Mouse (Mus musculus): ENCODE results near the gene Tmem97.
A peak's percentile ranks its signal among the peaks of the same experiment; 100 is the strongest.
"Not testable (repeated sequence)": the region's sequence is repeated elsewhere in the genome, so short reads cannot be mapped to it uniquely, and the experiment has no call there.

Tmem97 gene

DNA sequence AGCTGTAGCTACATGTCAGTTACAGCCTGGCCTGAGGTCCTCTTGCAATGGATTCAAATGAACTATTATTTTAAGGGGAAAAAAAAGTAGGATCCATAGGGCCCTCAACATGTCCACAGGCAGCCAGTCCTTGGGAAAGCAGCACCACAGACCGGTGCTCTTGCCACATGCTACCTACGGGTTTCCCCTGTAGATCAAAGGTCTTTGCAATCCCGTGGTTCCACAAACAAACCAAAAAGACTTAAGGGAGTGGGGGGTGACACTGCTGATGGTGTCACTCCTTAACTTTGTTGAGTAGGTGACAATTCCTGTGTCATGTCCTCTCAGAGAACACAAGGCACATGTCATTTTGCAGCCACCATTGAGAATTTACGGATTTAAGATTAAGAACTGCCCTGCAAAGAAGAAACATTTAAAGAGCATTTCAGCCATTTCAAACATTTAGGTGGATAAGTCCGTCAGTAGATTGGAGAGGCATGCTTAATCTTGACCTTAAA lies 1.0 kb downstream of the Tmem97 start:
- DNase-seq (ENCODE audit: low spot score in 2 of 2), result no peak

- no peak for DNase-seq (ENCODE audit: low spot score in 2 of 2)
Observed at GRCm38 (mm10) chr11:78547718-78548460, 2.7 kb downstream of the Tmem97 start.

DNA sequence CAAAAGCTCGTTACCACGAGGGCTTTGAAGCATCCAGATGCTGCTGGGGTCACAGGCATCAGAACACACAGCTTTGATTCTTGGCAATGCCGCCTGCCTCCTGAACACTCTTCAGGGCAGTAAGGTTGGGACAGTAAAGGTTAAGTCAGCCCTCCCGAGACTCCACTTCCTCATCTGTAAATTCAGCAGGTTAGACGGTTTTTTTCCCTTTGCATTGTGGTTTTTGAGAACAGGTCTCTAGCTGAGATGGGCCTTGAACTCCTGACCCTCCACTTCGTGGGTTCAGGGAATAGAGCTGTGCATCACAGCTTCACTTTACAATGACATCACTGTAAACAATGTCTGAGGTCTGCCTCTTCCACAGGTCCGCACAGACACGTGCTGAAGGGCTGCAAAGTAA lies 5.4 kb downstream of the Tmem97 start:
- no peak for DNase-seq (ENCODE audit: low spot score in 2 of 2)

DNA sequence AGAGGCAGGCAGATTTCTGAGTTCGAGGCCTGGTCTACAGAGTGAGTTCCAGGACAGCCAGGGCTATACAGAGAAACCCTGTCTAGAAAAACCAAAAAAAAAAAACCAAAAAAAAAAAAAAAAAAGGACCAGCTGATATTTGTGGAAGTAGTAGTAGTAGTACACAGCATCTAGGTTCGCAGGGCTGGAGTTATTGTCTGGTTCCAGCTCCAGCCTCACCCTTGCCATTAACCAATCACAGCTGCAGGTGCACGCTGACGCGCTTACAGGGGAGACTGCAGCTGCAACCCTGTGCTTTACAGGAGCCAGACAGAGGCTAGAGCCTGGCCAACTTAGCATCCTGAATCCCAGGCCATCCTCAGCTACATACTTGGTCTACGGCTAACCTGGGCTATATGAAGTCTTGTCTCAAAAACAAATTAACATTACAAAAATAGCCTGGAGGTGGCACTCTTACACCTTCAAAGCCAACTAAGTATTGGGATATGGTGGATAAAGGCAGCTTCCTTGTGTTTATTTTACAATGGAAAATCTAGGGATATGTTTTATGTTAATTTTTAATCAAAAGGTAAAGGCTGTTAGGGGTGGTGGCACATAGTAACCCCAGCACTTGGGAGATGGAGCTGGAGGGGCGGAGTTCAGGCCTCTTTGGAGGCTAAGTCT lies 6.0 kb downstream of the Tmem97 start:
- no peak for DNase-seq (ENCODE audit: low spot score in 2 of 2)

- no peak for DNase-seq (ENCODE audit: low spot score in 2 of 2)
Observed at GRCm38 (mm10) chr11:78540358-78540757, 10.2 kb downstream of the Tmem97 start.

GRCm38 (mm10) chr11:78536690-78537084 lies 13.9 kb downstream of the Tmem97 start:
- DNase-seq (ENCODE audit: low spot score in 2 of 2), result no peak

DNA sequence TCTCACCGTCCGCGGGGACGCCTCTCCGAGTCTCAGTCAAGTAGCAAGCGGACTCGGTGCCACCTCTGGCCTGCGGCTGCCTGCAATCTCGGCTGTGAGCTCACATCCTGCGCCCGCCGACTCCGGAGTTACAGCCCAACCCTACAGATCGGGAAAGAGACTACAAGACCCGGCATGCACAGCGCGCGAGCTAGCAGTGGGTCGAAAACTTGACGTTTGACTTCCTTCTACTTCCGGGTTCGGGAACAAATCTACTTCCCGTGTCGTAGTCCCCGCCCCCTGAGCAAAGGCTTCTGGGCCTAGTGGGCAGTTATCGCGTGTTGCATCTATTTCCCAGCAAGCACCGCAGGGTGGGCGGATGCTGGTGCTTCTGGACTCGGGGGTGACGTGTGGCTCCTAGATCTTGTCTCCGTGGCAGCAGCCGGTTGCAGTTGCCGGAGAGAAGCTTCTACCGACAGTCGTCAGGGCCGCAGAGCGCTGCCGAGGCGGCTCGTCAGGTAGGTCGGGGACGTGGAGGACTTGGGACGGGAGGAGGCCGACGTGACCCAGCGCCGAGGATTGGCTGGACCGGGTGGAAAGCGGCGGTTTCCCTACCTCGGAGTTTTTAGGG lies 14.4 kb downstream of the Tmem97 start, which contains the start of the genes Tnfaip1 and Ift20:
Tnfaip1 (minus strand) TSS at position 253 of the 610 bp plus-strand sequence.
Ift20 (plus strand) TSS at position 282 of the 610 bp plus-strand sequence.
- peak; percentile 97 to 99 for DNase-seq (ENCODE audit: low spot score in 2 of 2)

DNA sequence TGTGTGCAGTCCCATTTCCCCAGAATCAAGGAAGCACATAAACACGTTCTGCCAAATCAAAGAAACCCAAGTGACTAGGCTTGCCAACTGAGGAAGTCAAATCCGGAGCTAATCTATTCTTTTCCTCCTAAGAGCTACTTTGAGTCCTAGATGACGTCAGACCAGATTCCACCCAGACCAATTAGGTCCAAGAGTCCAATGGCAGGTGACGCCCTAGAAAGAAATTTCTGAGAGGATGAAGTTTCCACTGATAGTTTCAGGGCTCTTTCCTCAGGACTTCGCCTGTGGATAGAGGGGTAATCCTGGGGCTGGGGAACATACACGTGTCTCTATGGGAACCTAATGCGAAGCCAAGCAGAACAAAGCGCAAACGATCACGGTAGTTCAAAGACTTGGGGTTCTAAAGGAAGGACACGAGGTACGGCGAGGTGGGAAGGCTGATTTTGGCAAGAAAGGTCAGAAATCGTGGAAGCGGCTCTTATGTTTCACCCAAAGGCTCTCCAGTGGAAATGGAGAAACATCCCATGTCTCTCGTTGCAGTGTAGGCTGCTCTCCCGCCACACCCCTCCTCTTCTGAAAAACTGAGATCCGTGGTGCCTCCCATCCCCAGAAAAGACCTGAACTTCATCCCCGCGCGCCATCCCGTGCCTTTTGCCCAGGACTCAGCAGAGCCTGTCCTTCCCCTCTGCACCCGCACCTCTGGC lies 15.0 kb downstream of the Tmem97 start:
- DNase-seq (ENCODE audit: low spot score in 2 of 2), result peak in 1 of 2 experiments; percentile 24

DNA sequence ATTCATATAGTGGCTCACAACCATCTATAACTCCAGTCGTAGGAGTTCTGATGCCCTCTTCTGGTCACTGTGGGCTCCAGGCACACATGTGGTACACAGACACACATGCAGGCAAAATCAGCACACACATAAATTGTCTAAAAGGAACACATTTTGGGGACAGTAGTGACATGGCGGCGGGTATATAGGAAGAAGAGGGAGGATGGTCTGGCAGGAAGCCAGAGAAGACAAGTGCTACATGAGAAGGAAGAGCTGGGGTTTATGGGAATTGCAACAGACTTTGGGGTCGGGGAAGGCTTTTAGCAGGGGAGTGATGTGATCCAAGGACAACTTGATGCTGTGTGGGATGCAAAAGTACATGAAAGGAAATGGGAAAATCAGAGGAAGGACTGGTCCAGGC lies 16.1 kb downstream of the Tmem97 start:
- DNase-seq (ENCODE audit: low spot score in 2 of 2), result no peak

DNA sequence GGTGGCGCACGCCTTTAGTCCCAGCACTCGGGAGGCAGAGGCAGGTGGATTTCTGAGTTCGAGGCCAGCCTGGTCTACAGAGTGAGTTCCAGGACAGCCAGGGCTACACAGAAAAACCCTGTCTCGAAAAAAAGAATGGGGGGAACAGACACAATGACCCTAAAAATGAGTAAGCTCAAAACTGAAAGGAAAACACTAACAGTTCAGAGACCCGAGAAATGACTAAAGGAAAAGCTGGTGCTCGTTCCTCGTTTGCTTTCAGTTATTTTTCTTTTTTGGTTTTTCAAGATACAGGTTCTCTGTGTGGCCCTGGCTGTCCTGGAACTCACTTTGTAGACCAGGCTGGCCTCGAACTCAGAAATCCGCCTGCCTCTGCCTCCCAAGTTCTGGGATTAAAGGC lies 19.1 kb downstream of the Tmem97 start:
- DNase-seq (ENCODE audit: low spot score in 2 of 2), result not testable (repeated sequence)

DNA sequence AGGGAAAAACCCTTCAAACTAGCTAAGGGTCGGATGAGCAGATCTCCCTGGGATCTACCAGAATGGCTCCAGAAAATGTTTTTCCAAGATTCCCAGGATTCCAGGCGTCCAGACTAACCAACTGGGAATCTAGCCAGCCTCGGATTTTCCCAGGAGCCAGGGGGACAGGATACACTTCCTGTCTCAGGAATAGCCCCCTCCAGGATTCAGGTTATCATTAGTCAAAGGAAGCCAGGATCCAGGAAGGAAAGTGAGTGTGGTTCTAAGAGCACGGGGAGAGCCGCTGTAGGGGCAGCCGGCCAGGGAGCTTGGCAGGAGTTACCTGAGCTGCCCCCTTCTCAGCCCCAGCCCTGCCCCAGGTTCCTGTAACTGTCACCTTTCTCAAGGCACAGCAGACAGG lies 19.5 kb downstream of the Tmem97 start:
- no peak for DNase-seq (ENCODE audit: low spot score in 2 of 2)

DNA sequence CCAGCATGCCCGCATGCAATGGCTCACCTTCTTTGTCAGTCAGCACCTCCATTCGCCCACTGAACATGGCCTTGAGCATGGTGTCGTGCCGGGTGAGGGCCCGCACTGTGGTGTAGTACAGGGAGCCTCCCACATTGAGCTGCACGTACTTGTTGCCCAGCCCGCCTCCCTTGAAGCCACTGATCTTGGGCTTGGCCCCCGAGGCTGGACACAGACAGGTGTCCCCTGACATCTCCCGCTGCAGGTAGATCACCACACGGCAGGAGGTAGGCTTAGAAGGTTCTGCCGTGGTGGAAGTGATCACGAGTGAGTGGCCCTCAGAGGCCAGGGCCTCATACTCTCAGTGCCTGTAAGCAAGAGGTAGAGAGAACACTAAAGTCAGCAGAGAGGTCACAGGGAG lies 20.6 kb downstream of the Tmem97 start:
- no peak for DNase-seq (ENCODE audit: low spot score in 2 of 2)

DNA sequence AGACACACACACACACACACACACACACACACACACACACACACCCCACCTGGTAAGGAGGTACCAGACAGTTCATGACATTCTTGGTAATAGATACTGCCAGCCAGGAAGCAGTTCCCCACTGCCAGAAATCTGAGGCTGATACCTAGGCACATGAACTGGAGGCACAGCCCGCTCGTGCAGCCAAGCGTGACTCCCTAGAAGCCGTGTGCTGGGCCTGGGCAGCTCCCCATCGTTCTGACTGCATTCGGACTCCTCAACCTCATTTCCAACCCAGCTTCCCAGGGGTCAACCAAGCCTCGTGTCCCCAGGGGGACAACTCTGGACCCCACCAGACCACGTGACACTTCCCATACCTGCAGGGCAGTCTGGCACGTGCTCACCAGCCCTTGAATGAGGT lies 21.9 kb downstream of the Tmem97 start:
- no peak for DNase-seq (ENCODE audit: low spot score in 2 of 2)

DNA sequence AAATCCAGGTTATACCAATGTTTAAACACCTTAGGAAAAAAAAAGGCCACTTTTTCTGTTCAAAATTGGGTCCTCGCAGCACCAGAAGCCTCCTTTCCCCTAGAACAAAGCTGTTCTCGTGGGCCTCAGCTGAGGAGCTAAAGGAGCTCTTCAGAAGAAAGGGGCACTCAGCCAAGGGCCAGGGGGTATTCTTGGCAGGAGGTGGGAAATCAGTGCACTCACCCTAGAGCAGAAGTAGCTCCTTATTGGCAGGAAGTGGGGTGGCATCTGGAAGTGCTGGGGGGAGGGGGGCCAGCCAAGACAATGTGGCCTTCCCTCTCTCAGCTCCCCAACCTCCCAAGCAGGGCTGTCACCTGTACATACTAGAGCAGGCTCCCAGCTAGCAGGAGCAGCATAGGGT lies 25.7 kb downstream of the Tmem97 start:
- DNase-seq (ENCODE audit: low spot score in 2 of 2), result no peak

GRCm38 (mm10) chr11:78523241-78523955 lies 27.2 kb downstream of the Tmem97 start:
- no peak for DNase-seq (ENCODE audit: low spot score in 2 of 2)

GRCm38 (mm10) chr11:78522481-78522997 lies 28.0 kb downstream of the Tmem97 start:
- DNase-seq (ENCODE audit: low spot score in 2 of 2), result no peak

GRCm38 (mm10) chr11:78521880-78522279 lies 28.7 kb downstream of the Tmem97 start:
- DNase-seq (ENCODE audit: low spot score in 2 of 2), result no peak

DNA sequence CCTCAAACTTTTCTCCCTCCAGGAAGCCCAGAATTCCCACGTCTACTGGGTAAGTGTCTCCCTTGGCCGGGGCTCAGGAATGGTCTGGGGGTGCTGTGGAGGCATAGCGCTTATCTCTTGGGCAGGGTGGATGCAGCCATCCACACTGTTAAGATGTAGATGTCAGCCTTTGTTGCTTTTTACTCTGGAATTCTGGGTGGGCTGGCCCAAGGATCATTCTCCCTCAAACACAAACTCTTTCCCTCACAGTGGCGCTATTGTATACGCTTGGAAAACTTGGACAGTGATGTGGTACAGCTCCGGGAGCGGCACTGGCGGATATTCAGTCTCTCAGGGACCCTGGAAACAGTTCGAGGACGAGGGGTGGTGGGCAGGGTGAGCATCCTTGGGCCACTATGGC lies 31.6 kb downstream of the Tmem97 start:
- no peak for DNase-seq (ENCODE audit: low spot score in 2 of 2)

- DNase-seq (ENCODE audit: low spot score in 2 of 2), result no peak
Observed at GRCm38 (mm10) chr11:78515549-78516325, 34.8 kb downstream of the Tmem97 start.

GRCm38 (mm10) chr11:78513106-78513790 lies 37.3 kb downstream of the Tmem97 start:
- DNase-seq (ENCODE audit: low spot score in 2 of 2), result no peak
